Mouse (Mus musculus) liver, embryonic 12.5 days (tissue): ENCODE measurements around the gene Fbxl8. TPM values are rescaled to one million over a fixed set of nuclear protein-coding genes. Genes with fewer than 3 reads are reported as not detected.
A peak's percentile ranks its signal among the peaks of the same experiment; 100 is the strongest.
"Not testable (repeated sequence)": the region's sequence is repeated elsewhere in the genome, so short reads cannot be mapped to it uniquely, and the experiment has no call there.

Experiments
- ATAC-seq: fragments of 200-750 bp; cut with Nextera tagmentation; 2 replicates; pipeline ENCODE4 v1.8.0; 2017; ENCODE audit warnings: moderate number of reproducible peaks, mild to moderate bottlenecking, moderate library complexity
- H3K27ac ChIP-seq: fragments of 300-500 bp; sonication (generic); 2 replicates; pipeline ENCODE4 v1.5.1; 2016; ENCODE audit warnings: mild to moderate bottlenecking
- H3K27me3 ChIP-seq: fragments of 300-500 bp; sonication (generic); replicated peaks from 2 replicates; pipeline ENCODE4 v1.6.1; 2016; ENCODE audit warnings: mild to moderate bottlenecking, moderate library complexity
- H3K36me3 ChIP-seq: fragments of 300-500 bp; sonication (generic); 2 replicates; pipeline ENCODE4 v1.6.1; 2016; ENCODE audit warnings: mild to moderate bottlenecking, moderate library complexity
- H3K4me1 ChIP-seq: fragments of 300-500 bp; sonication (generic); 2 replicates; pipeline ENCODE4 v1.6.1; 2016
- H3K4me2 ChIP-seq: fragments of 300-500 bp; sonication (generic); 2 replicates; pipeline ENCODE4 v1.6.1; 2016; ENCODE audit warnings: mild to moderate bottlenecking, moderate library complexity
- H3K4me3 ChIP-seq: fragments of 300-500 bp; sonication (generic); 2 replicates; pipeline ENCODE4 v1.5.1; 2016; ENCODE audit warnings: mild to moderate bottlenecking, moderate library complexity
- H3K9ac ChIP-seq: fragments of 300-500 bp; sonication (generic); 2 replicates; pipeline ENCODE4 v1.6.1; 2016; ENCODE audit warnings: mild to moderate bottlenecking, moderate library complexity
- H3K9me3 ChIP-seq: fragments of 300-500 bp; sonication (generic); replicated peaks from 2 replicates; pipeline ENCODE4 v1.6.1; 2016; ENCODE audit warnings: mild to moderate bottlenecking, moderate library complexity
- WGBS: fragments of 180-500 bp; shearing (Covaris S2); methylation state at CpG from one replicate; pipeline ENCODE4 v1.1.7; 2016; ENCODE audit not compliant: insufficient replicate concordance; 5-methylcytosine and 5-hydroxymethylcytosine counted together
- polyA plus RNA-seq: library from polyadenylated mRNA; unstranded; fragments of >200 nt; fragmentation: Nextera tagmentation; extraction: Ambion mirVana; gene quantifications from 2 replicates; pipeline ENCODE4 v1.2.1, GENCODE M21; 2016

Fbxl8 gene
- polyA plus RNA-seq: 1.2 and 1.5 TPM in 2 replicates

DNA sequence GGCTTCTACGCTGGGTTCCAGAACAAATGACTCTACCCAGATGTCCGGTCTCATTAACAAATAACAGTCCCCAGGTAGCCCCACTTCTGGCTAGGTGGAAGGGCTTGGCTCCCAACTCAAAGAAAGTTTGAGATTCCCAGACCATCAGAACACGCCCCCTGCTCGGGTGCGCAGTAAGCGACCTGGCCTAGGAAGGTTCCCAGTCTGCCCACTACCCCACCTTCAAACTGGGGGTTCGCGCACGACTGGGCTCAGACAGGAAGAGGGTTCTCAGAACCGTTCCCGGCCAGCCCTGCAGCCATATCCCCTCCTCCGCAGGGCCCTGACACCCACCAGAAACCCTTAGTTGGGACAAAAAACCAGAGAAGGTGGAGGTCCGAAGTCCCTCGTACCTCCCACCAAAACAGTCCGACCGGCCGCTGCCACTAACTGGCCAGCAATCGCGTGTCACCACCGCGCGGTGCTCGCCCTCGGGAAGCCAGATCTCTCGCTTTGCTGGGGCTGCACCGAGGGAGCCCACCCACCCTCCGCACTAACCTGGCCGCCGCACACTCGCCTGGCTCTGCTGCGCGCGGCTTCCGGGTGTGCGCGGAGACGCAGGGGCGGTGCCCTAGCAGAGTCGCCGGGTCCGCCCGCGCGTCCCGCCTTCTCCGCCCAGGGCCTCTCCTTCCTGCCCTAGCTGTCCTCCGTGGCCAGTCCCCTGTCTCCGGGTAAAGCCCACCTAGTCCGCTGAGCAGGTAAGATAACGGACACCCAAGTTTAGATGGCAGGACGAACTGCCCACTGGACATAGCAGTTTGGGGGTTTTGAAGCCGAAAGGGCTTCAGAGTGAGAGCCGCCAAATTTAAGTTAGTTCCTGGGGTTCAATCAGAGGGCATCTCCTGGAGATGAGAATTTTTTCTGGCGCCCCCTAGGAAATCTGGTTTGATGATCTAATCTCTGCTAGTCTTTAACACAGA lies at the start of gene Fbxl8, which contains the start of gene Tradd:
Gene Fbxl8, plus strand, starts transcription at position 625 of the 959 bp plus-strand sequence.
Gene Tradd, minus strand, starts transcription at position 586 of the 959 bp plus-strand sequence.
- peak; percentile 85 for ATAC-seq
- peaks cover 85% of the 10 kb centered on the region for H3K27me3 ChIP-seq
- no peak within 1 kb of the TSS for H3K27ac ChIP-seq

DNA sequence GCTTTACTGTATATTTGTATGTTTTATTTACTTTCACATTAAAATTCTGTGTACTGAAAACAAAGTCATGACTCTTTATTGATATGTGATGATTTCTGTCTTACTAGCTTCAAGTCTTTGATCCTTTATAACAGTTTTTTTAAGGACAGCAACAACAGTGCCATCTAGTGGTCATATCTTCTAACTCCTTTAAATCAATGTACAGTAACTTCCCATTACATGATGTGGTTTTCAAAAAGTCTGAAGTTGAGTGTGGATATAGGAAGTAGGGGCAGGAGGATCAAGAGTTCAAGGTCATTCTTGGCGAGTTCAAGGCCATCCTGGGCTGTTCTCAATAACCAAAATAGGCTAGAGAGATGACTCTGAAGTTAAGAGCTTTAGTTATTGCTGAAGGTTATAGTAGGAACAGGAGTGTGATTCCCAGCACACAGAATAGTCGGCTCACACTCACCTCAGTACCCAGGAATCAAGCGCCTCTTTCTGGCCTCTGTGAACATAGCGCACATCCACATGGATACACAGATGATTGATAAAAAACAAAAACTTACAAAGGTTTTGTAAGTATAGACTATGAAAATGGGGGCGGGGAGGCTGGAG lies 46.4 kb upstream of the Fbxl8 start:
- Histone ChIP-seq H3K9ac (no peak overlapping the region), H3K4me1 (no peaks in the 10 kb centered on the region), H3K36me3 (peaks cover 5% of the 10 kb centered on the region; the same call in 1 of the 2 replicates), H3K27me3 (no peaks in the 10 kb centered on the region), H3K9me3 (no peaks in the 10 kb centered on the region), H3K4me2 (no peak overlapping the region), H3K4me3 (no peak overlapping the region), H3K27ac (no peak overlapping the region)
- WGBS: 65% methylated on average over 5 of the region's 5 CpGs
- ATAC-seq: no peak

More for the DNA sequence above, at the start of gene Fbxl8, which contains the start of gene Tradd:
- Histone ChIP-seq H3K4me3 (peak within 1 kb of the TSS; percentile 76), H3K4me2 (peak within 1 kb of the TSS; percentile 95), H3K9me3 (0 out of 2 replicates have a peak, but pooled peaks cover 3% of the 10 kb centered on the region), H3K36me3 (no peaks in the 10 kb centered on the region), H3K4me1 (peaks cover 57% of the 10 kb centered on the region), H3K9ac (peak within 1 kb of the TSS; percentile 86)
- WGBS: 2% methylated on average over 54 of the region's 54 CpGs

DNA sequence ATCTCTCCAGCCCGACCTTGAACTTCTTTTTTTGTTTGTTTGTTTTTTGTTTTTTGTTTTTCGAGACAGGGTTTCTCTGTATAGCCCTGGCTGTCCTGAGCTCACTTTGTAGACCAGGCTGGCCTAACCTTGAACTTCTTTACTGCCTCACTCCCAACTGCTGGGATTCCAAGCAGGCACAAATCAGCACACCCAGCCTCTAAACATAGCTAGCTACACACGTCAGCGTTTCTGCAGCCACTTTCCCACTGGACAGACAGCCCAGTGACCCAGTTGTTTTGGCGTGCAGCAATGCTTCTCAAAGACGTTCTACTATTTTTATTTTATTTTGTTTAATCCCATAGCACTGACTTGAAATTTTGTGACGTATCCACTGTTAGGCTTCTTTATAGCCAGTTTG lies 40.6 kb upstream of the Fbxl8 start:
- Histone ChIP-seq H3K4me2 (peak overlapping the region; percentile 78), H3K9me3 (no peaks in the 10 kb centered on the region), H3K27me3 (no peaks in the 10 kb centered on the region), H3K4me1 (peaks cover 25% of the 10 kb centered on the region), H3K4me3 (no peak overlapping the region), H3K9ac (no peak overlapping the region), H3K36me3 (peaks cover 2% of the 10 kb centered on the region; the same call in 1 of the 2 replicates), H3K27ac (no peak overlapping the region)
- WGBS: 79% methylated on average over 7 of the region's 7 CpGs
- ATAC-seq: no peak

DNA sequence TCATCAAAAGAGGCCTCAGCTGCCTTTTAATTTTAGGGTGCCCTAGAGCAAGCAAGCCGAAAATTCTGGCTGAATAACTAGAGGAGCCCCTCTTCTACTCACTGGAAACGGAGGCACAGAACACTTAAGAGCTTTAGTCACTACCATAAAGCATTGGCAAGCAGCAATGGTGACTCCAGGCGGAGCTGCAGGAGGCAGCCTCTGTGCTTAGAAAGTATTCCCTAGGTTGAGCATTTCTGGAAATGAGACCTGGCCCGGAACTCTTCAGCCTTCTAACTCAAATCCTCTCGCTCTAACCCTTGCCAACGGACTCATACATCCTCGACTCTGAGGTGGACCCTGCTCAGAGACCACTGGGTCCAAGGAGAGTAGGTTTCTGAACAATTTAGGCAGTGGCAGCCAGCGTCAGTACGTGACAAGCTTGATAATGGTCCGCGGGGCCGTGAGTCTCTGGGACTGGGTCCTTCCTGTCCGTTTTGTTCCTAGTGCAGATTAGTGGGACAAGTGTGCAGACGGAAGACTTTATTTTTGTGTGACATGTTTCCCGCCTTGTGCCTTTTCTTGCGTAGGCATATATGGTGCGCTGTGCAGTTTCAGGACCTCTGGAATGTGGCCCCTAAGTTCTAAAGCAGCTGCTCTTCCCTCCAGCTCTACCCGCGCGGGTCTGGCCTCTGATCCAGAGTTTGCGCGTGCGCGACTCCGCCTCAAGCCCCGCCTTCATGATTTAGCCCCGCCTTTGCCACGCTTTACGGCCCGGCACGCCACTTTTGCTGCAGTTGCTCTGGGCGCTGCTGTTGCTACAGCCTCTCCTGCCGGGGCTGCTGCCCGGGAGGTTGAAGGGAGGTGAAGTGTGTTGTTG lies 39.8 kb upstream of the Fbxl8 start, which contains the start of gene D230025D16Rik:
Gene D230025D16Rik, plus strand, starts transcription at position 733 of the 859 bp plus-strand sequence.
- Histone ChIP-seq H3K36me3 (peaks cover 2% of the 10 kb centered on the region; the same call in 1 of the 2 replicates), H3K4me3 (peak within 1 kb of the TSS; percentile 97), H3K9ac (peak within 1 kb of the TSS; percentile 95), H3K4me2 (peak within 1 kb of the TSS; percentile 78), H3K9me3 (no peaks in the 10 kb centered on the region), H3K27me3 (no peaks in the 10 kb centered on the region), H3K27ac (peak within 1 kb of the TSS; percentile 92), H3K4me1 (peaks cover 25% of the 10 kb centered on the region)
- peak; percentile 92 for ATAC-seq
- 5% methylated on average over 34 of the region's 34 CpGs for WGBS

DNA sequence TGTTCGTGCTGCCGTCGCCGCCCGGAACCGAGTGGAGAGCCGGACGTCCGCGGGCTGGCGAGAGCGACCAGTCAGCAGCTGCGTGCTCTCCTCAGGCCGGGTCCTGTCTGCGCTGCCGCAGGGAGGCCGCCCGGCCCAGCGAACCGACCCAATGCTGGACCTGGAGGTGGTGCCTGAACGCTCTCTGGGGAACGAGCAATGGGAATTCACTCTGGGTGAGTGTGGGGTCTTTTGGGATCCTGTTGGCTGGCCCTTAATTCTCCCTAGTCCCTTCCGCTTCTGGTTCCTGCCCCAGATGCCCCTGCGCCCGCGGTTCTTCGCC lies 39.2 kb upstream of the Fbxl8 start:
- ATAC-seq: no peak
- peak overlapping the region; percentile 92 for H3K27ac ChIP-seq
- H3K27me3 ChIP-seq: no peaks in the 10 kb centered on the region
- H3K9ac ChIP-seq: peak overlapping the region; percentile 95
- H3K4me3 ChIP-seq: peak overlapping the region; percentile 97
- H3K9me3 ChIP-seq: no peaks in the 10 kb centered on the region
- peaks cover 2% of the 10 kb centered on the region; the same call in 1 of the 2 replicates for H3K36me3 ChIP-seq
- H3K4me2 ChIP-seq: peak overlapping the region; percentile 78
- WGBS: under 1% methylated on average over 26 of the region's 27 CpGs
- H3K4me1 ChIP-seq: peaks cover 25% of the 10 kb centered on the region

DNA sequence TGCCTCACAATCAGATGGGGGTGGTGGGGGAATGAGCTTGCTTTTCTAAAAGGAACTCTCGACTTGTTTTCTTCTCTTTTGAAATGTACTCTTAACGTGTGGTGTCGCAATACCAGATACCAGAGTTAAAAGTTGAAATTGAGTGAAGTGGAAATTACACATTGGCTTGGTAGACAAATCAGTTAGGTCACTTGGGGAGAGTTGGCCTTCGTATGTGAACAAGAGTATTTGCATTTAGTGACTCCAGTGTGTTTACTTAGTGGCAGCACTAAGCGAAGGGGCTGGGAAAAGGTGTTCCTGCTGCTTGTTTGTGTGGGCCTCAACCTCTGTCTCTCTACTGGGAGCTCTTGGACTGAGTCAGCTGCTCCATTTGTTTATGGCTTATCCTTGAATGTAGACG lies 38.5 kb upstream of the Fbxl8 start:
- Histone ChIP-seq H3K27me3 (no peaks in the 10 kb centered on the region), H3K36me3 (peaks cover 3% of the 10 kb centered on the region), H3K4me1 (peaks cover 29% of the 10 kb centered on the region), H3K4me2 (peak overlapping the region; percentile 78), H3K27ac (peak overlapping the region; percentile 92), H3K4me3 (peak overlapping the region; percentile 97), H3K9ac (peak overlapping the region; percentile 95), H3K9me3 (no peaks in the 10 kb centered on the region)
- no peak for ATAC-seq
- WGBS: 15% methylated on average over 6 of the region's 6 CpGs

DNA sequence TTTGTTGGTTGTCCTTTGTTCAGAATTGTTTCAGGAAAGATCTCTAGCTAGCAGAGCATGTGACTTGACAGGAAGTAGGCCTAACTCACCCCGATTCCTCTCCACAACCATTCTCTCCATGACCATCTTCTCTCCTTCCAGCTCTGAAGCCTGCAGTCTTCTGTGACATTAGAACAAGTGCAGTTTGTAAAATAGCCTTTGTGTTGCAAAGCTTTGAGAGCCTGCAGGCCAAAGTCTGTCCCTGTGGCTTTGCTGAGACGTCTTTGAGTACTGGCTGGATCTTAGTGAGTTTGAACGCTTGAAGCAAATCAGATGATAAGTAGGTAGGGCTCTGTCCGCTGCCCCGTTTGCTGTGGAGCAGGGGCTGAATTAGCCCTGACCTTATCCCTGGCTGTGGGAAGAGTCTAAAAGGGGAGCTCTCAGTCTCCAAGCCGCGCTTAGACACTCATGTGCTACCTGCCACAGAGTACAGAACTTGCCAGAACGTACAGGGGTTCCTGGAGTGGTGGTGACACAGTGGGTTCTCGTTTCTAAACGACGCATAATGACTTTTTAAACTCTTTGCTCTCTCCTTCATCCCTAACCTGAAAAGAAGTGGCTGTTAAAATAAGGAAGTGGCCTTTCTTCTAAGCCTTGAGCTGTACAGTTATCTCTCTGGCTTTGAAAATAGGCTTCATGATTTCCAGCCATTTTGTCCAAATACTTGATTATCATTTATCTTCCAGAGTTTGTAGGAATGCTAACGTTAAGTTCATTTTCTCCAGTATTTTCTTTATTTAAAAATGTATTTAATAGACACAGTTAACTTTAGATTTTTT lies 32.7 kb upstream of the Fbxl8 start:
- H3K27ac ChIP-seq: peak overlapping the region; percentile 33; the same call in 1 of the 2 replicates

DNA sequence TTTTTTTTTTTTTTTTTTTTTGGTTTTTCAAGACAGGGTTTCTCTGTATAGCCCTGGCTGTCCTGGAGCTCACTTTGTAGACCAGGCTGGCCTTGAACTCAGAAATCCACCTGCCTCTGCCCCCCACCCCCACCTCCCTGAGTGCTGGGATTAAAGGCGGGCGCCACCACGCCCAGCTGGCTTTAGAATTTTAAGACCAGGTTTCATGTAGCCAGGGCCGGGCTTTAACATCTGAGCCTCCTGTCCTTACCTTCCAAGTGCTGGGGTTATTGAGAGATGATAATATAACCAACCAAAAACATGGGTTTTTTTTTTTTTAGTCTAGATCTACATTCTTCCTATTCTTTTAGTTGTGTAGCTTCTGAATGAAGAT lies 32.1 kb upstream of the Fbxl8 start:
- Histone ChIP-seq H3K4me1 (peaks cover 36% of the 10 kb centered on the region), H3K36me3 (peaks cover 48% of the 10 kb centered on the region)
- not testable (repeated sequence) for H3K9me3 ChIP-seq, ATAC-seq, H3K4me2 ChIP-seq, H3K27ac ChIP-seq, H3K27me3 ChIP-seq, H3K4me3 ChIP-seq, H3K9ac ChIP-seq
- WGBS: 76% methylated on average over 4 of the region's 4 CpGs

More for the DNA sequence above, 32.7 kb upstream of the Fbxl8 start:
- peaks cover 45% of the 10 kb centered on the region for H3K36me3 ChIP-seq
- H3K4me1 ChIP-seq: peaks cover 42% of the 10 kb centered on the region
- 64% methylated on average over 12 of the region's 12 CpGs for WGBS
- H3K4me3 ChIP-seq: no peak overlapping the region
- no peak overlapping the region for H3K9ac ChIP-seq
- no peak for ATAC-seq
- no peak overlapping the region for H3K4me2 ChIP-seq
- no peaks in the 10 kb centered on the region for H3K27me3 ChIP-seq
- H3K9me3 ChIP-seq: no peaks in the 10 kb centered on the region

DNA sequence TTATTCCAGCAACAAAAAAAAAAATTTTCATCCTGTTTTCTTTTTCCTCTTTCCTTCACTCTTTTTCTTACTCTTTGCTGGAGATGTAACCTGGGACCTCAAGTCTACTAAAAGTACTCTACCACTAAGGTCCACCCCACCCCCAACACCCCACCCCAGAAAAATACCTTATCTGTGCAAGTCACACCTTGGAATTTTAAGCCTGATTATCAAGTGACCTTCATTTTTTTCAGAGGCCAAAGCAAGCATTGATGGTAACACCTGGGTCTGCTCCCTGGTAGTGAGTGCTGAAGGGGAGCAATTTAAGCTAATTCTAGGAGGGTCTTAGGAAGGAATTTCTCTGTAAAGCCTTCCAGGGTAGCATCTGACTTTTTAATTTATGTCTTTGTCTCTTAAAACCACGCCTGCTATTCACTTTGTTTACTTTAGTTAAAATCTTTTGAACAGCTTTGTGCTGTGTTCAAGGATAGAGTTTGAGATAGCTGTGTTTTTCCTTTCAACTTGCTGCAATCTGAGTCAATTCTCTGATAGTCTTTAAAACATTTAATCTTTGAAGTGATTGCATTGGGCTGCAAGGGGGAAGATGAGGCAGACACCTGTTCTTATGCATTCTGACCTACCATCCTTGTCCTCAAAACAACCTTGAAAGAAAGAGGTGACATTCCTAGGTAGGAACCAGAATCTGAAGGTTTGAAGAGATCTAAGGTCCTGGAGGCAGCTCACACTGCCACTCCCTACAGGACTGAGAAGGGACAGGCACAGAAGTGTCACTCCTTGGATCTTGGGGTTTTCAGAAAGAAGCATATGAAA lies 31.1 kb upstream of the Fbxl8 start:
- Histone ChIP-seq H3K27ac (peak overlapping the region; percentile 56; the same call in 1 of the 2 replicates), H3K4me2 (peak overlapping the region; percentile 34), H3K4me3 (no peak overlapping the region), H3K27me3 (no peaks in the 10 kb centered on the region), H3K36me3 (peaks cover 52% of the 10 kb centered on the region), H3K9ac (peak overlapping the region; percentile 33; the same call in 1 of the 2 replicates), H3K4me1 (peaks cover 35% of the 10 kb centered on the region), H3K9me3 (no peaks in the 10 kb centered on the region)
- peak; percentile 66; the same call in 1 of the 2 replicates for ATAC-seq
- WGBS: 47% methylated on average over 1 of the region's 1 CpGs

DNA sequence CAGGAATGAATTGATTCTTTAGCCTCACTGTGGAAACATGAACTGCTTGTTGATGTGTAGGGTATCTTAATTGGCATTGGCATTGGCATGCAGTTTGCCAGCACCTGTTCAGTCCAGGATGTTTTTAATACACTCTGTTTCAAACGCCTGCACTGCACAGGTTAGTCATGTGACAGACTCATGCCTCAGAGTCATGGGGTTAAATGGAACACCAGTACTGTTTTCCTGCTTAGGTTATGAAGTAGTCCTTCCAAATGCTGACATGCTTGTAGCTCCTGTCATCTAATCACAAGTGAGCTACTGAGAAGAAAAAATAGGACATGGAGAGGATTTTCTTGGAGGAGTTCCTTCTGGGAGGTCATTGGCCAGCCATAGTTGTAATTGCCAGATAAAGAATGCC lies 29.2 kb upstream of the Fbxl8 start:
- no peak for ATAC-seq
- no peak overlapping the region for H3K4me2 ChIP-seq
- no peak overlapping the region for H3K4me3 ChIP-seq
- H3K4me1 ChIP-seq: peaks cover 35% of the 10 kb centered on the region
- WGBS: 78% methylated on average over 1 of the region's 1 CpGs
- no peak overlapping the region for H3K27ac ChIP-seq
- no peak overlapping the region for H3K9ac ChIP-seq
- H3K27me3 ChIP-seq: no peaks in the 10 kb centered on the region
- no peaks in the 10 kb centered on the region for H3K9me3 ChIP-seq
- peaks cover 68% of the 10 kb centered on the region for H3K36me3 ChIP-seq
